Mouse (Mus musculus) brain, embryonic 14.5 days (tissue): Measurements from ENCODE around the gene Tnrc6c.

Source experiments
- CTCF ChIP-seq: fragments of 200-500 bp; IDR thresholded peaks from 2 replicates; pipeline ENCODE4 v1.5.1; 2012; ENCODE audit warnings: inconsistent platforms, mild to moderate bottlenecking, moderate library complexity, borderline replicate concordance; ENCODE audit not compliant: insufficient read depth, insufficient read length; ENCODE audit errors: extremely low read depth
- POLR2A ChIP-seq: fragments of 200-500 bp; IDR thresholded peaks from 2 replicates; pipeline ENCODE4 v1.6.1; 2012; ENCODE audit warnings: mild to moderate bottlenecking, inconsistent platforms, borderline replicate concordance; ENCODE audit not compliant: poor library complexity, insufficient read depth, insufficient read length, severe bottlenecking; ENCODE audit errors: extremely low read depth

DNA sequence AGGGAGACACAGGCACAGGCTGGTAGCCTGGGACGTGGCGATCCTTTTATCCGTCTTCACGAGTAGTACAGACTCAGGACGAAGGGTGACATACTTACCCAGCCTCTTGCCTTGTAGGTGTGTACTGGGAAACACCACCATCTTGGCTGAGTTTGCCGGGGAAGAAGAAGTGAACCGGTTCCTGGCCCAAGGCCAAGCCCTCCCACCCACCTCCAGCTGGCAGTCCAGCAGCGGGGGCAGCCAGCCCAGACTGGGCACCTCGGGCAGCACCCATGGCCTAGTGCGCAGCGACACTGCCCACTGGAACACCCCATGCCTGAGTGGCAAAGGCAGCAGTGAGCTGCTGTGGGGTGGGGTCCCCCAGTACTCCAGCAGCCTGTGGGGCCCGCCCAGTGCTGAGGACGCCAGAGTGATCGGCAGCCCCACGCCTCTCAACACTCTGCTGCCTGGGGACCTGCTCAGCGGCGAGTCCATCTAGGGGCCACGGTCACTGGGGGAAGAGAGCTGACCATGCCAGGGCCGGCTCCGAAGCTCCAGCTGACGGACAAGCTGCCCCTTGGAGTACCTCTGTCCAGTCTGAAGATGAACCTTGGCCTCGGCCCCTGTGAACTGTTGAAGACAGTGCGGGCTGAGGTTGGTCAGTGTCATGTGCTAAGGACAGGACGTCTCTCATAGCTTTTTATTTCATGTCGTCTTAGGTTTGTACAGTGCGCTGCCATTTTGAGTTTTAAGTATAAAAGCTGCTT is 106.5 kb downstream of the Tnrc6c start:
- no peak for TF ChIP-seq CTCF
- no peak for TF ChIP-seq POLR2A
